Mouse (Mus musculus): ENCODE measurements at regions not wholly inside any gene's neighbourhood (a gene's known extent, or its start where the extent isn't known, plus 50 kb on each side); places are given as distances from the start of the nearest gene placed in this dataset.

DNA sequence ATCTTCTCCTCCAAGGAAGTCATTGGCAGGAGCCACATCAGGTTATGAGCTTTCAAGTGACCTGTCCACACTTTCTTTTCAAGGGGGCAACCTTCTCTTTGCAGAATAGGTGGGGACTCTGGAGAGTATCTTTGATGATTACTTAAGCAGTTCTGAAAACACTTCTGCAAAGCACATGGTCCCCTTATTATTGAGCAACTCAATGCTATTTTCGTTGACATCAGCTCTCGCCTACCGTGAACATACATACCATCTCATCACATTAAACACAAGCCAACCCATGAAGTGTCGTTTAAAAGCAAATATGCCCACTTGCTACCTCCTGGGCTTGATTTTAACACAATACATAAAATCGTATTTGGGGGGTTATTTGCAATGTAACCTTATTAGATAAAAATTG, 141.8 kb downstream of the Maf start:
- TF ChIP-seq CTCF (IDR thresholded peaks at IDR 0.05; ENCODE audit: borderline replicate concordance, insufficient read depth, low read depth, low read length), result no peak
- TF ChIP-seq POLR2A (IDR thresholded peaks at IDR 0.05; ENCODE audit: borderline replicate concordance, insufficient read depth, low read length), result no peak
